Mouse (Mus musculus): ENCODE measurements around the gene Bcl6b. TPM values are rescaled to one million over a fixed set of nuclear protein-coding genes. Genes with fewer than 3 reads are reported as not detected.

Bcl6b gene
- polyA plus RNA-seq, 1 experiment from 2014 or later, result 5.4 TPM

GRCm38 (mm10) chr11:70208778-70209388 is 20.7 kb downstream of the Bcl6b start:
- Histone ChIP-seq H3K4me1 (peaks cover 11% of the 10 kb centered on the region; the same call in 1 of the 2 replicates), H3K4me3 (no peak overlapping the region), H3K27me3 (peaks cover 33% of the 10 kb centered on the region), H3K36me3 (no peaks in the 10 kb centered on the region), H3K4me2 (replicated peaks) (no peak overlapping the region), H3K9me3 (no peaks in the 10 kb centered on the region), H3K27ac (replicated peaks) (no peak overlapping the region), H3K9ac (replicated peaks) (no peak overlapping the region)
- ATAC-seq (ENCODE audit: low FRiP score, low read depth), result no peak
- WGBS, result 77% methylated on average over 5 of the region's 5 CpGs

- Histone ChIP-seq H3K36me3 (no peaks in the 10 kb centered on the region), H3K9ac (replicated peaks) (no peak overlapping the region), H3K27me3 (peaks cover 17% of the 10 kb centered on the region), H3K27ac (replicated peaks) (no peak overlapping the region), H3K9me3 (no peaks in the 10 kb centered on the region), H3K4me3 (no peak overlapping the region), H3K4me1 (no peaks in the 10 kb centered on the region), H3K4me2 (replicated peaks) (no peak overlapping the region)
- 87% methylated on average over 7 of the region's 7 CpGs for WGBS
- no peak for ATAC-seq (ENCODE audit: low FRiP score, low read depth)
Measured at GRCm38 (mm10) chr11:70207283-70207682, 22.3 kb downstream of the Bcl6b start.

- H3K9me3 ChIP-seq, result no peaks in the 10 kb centered on the region
- H3K9ac ChIP-seq (replicated peaks), result no peak overlapping the region
- H3K27ac ChIP-seq (replicated peaks), result no peak overlapping the region
- H3K4me1 ChIP-seq, result no peaks in the 10 kb centered on the region
- WGBS, result 83% methylated on average over 2 of the region's 2 CpGs
- H3K4me2 ChIP-seq (replicated peaks), result no peak overlapping the region
- no peak overlapping the region for H3K4me3 ChIP-seq
- H3K27me3 ChIP-seq, result peaks cover 13% of the 10 kb centered on the region
- H3K36me3 ChIP-seq, result no peaks in the 10 kb centered on the region
- ATAC-seq (ENCODE audit: low FRiP score, low read depth), result no peak
Measured at GRCm38 (mm10) chr11:70206801-70207200, 22.8 kb downstream of the Bcl6b start.

- no peaks in the 10 kb centered on the region for H3K9me3 ChIP-seq
- H3K27ac ChIP-seq (replicated peaks), result no peak overlapping the region
- H3K27me3 ChIP-seq, result 0 out of 2 replicates have a peak, but pooled peaks cover 5% of the 10 kb centered on the region
- H3K4me3 ChIP-seq, result no peak overlapping the region
- no peaks in the 10 kb centered on the region for H3K36me3 ChIP-seq
- WGBS, result 36% methylated on average over 5 of the region's 5 CpGs
- H3K9ac ChIP-seq (replicated peaks), result no peak overlapping the region
- H3K4me2 ChIP-seq (replicated peaks), result no peak overlapping the region
- no peaks in the 10 kb centered on the region for H3K4me1 ChIP-seq
- no peak for ATAC-seq (ENCODE audit: low FRiP score, low read depth)
Measured at GRCm38 (mm10) chr11:70201691-70202090, 27.9 kb downstream of the Bcl6b start.

GRCm38 (mm10) chr11:70200036-70200608 is 29.5 kb downstream of the Bcl6b start:
- Histone ChIP-seq H3K27ac (replicated peaks) (no peak overlapping the region), H3K4me3 (no peak overlapping the region), H3K4me1 (no peaks in the 10 kb centered on the region), H3K4me2 (replicated peaks) (no peak overlapping the region), H3K36me3 (no peaks in the 10 kb centered on the region), H3K9me3 (no peaks in the 10 kb centered on the region), H3K27me3 (no peaks in the 10 kb centered on the region), H3K9ac (replicated peaks) (no peak overlapping the region)
- no peak for ATAC-seq (ENCODE audit: low FRiP score, low read depth)
- WGBS, result 88% methylated on average over 5 of the region's 5 CpGs

- no peak overlapping the region for H3K4me2 ChIP-seq (replicated peaks)
- no peaks in the 10 kb centered on the region for H3K4me1 ChIP-seq
- no peak overlapping the region for H3K27ac ChIP-seq (replicated peaks)
- 85% methylated on average over 8 of the region's 8 CpGs for WGBS
- H3K9me3 ChIP-seq, result no peaks in the 10 kb centered on the region
- no peak overlapping the region for H3K9ac ChIP-seq (replicated peaks)
- no peak for ATAC-seq (ENCODE audit: low FRiP score, low read depth)
- no peaks in the 10 kb centered on the region for H3K36me3 ChIP-seq
- H3K27me3 ChIP-seq, result no peaks in the 10 kb centered on the region
- H3K4me3 ChIP-seq, result no peak overlapping the region
Measured at GRCm38 (mm10) chr11:70199107-70199506, 30.5 kb downstream of the Bcl6b start.

- Histone ChIP-seq H3K4me2 (replicated peaks) (no peak overlapping the region), H3K27me3 (no peaks in the 10 kb centered on the region), H3K27ac (replicated peaks) (no peak overlapping the region), H3K36me3 (no peaks in the 10 kb centered on the region), H3K4me1 (no peaks in the 10 kb centered on the region), H3K4me3 (no peak overlapping the region), H3K9ac (replicated peaks) (no peak overlapping the region), H3K9me3 (no peaks in the 10 kb centered on the region)
- 91% methylated on average over 3 of the region's 3 CpGs for WGBS
- ATAC-seq (ENCODE audit: low FRiP score, low read depth), result no peak
Measured at GRCm38 (mm10) chr11:70198332-70198731, 31.3 kb downstream of the Bcl6b start.

GRCm38 (mm10) chr11:70193354-70194285 is 36.0 kb downstream of the Bcl6b start:
- WGBS, result 67% methylated on average over 11 of the region's 11 CpGs

GRCm38 (mm10) chr11:70192157-70192556 is 37.4 kb downstream of the Bcl6b start:
- H3K27ac ChIP-seq (replicated peaks), result no peak overlapping the region
- H3K9me3 ChIP-seq, result no peaks in the 10 kb centered on the region
- no peaks in the 10 kb centered on the region for H3K4me1 ChIP-seq
- no peaks in the 10 kb centered on the region for H3K27me3 ChIP-seq
- no peak overlapping the region for H3K4me2 ChIP-seq (replicated peaks)
- no peak overlapping the region for H3K9ac ChIP-seq (replicated peaks)
- ATAC-seq (ENCODE audit: low FRiP score, low read depth), result no peak
- H3K36me3 ChIP-seq, result no peaks in the 10 kb centered on the region
- no peak overlapping the region for H3K4me3 ChIP-seq
- WGBS, result 78% methylated on average over 4 of the region's 4 CpGs

More at GRCm38 (mm10) chr11:70193354-70194285, 36.0 kb downstream of the Bcl6b start:
- Histone ChIP-seq H3K4me3 (no peak overlapping the region), H3K9me3 (no peaks in the 10 kb centered on the region), H3K27me3 (no peaks in the 10 kb centered on the region), H3K27ac (replicated peaks) (no peak overlapping the region), H3K4me2 (replicated peaks) (no peak overlapping the region), H3K9ac (replicated peaks) (no peak overlapping the region), H3K36me3 (no peaks in the 10 kb centered on the region), H3K4me1 (no peaks in the 10 kb centered on the region)
- ATAC-seq (ENCODE audit: low FRiP score, low read depth), result no peak

GRCm38 (mm10) chr11:70191188-70191587 is 38.4 kb downstream of the Bcl6b start:
- H3K4me2 ChIP-seq (replicated peaks), result no peak overlapping the region
- H3K27ac ChIP-seq (replicated peaks), result no peak overlapping the region
- no peaks in the 10 kb centered on the region for H3K9me3 ChIP-seq
- ATAC-seq (ENCODE audit: low FRiP score, low read depth), result no peak
- 83% methylated on average over 6 of the region's 6 CpGs for WGBS
- no peak overlapping the region for H3K9ac ChIP-seq (replicated peaks)
- no peaks in the 10 kb centered on the region for H3K36me3 ChIP-seq
- H3K4me1 ChIP-seq, result no peaks in the 10 kb centered on the region
- H3K4me3 ChIP-seq, result no peak overlapping the region
- no peaks in the 10 kb centered on the region for H3K27me3 ChIP-seq

GRCm38 (mm10) chr11:70189319-70190134 is 40.1 kb downstream of the Bcl6b start:
- Histone ChIP-seq H3K36me3 (no peaks in the 10 kb centered on the region), H3K27me3 (no peaks in the 10 kb centered on the region), H3K9ac (replicated peaks) (no peak overlapping the region), H3K4me1 (no peaks in the 10 kb centered on the region), H3K27ac (replicated peaks) (no peak overlapping the region), H3K9me3 (no peaks in the 10 kb centered on the region), H3K4me2 (replicated peaks) (no peak overlapping the region), H3K4me3 (no peak overlapping the region)
- ATAC-seq (ENCODE audit: low FRiP score, low read depth), result no peak
- 91% methylated on average over 28 of the region's 28 CpGs for WGBS
